Mouse (Mus musculus): ENCODE measurements around the gene Coq6. TPM values are rescaled to one million over a fixed set of nuclear protein-coding genes. Genes with fewer than 3 reads are reported as not detected.

The Coq6 gene
- polyA plus RNA-seq, 1 experiment = 21.9 TPM

- no peak for TF ChIP-seq CTCF (IDR thresholded peaks at IDR 0.05; ENCODE audit: borderline replicate concordance, insufficient read depth, low read length)
- TF ChIP-seq POLR2A (IDR thresholded peaks at IDR 0.05; ENCODE audit: low read depth, low read length) = no peak
- peaks cover 4% of the 10 kb centered on the region for H3K4me1 ChIP-seq (ENCODE audit: control insufficient read depth, insufficient read depth, low read length)
- H3K27ac ChIP-seq (ENCODE audit: insufficient read depth, low read length) = no peak overlapping the region
- no peak overlapping the region for H3K4me3 ChIP-seq (ENCODE audit: insufficient read depth, low read length)
Measured at GRCm38 (mm10) chr12:84404541-84404940, 43.1 kb downstream of the Coq6 start.

- TF ChIP-seq POLR2A (IDR thresholded peaks at IDR 0.05; ENCODE audit: low read depth, low read length) (no peak), CTCF (IDR thresholded peaks at IDR 0.05; ENCODE audit: borderline replicate concordance, insufficient read depth, low read length) (no peak)
- H3K4me1 ChIP-seq (ENCODE audit: control insufficient read depth, insufficient read depth, low read length) = no peaks in the 10 kb centered on the region; the same call in 1 of the 2 replicates
- no peak overlapping the region for H3K4me3 ChIP-seq (ENCODE audit: insufficient read depth, low read length)
- no peak overlapping the region for H3K27ac ChIP-seq (ENCODE audit: insufficient read depth, low read length)
Measured at GRCm38 (mm10) chr12:84407259-84407658, 45.8 kb downstream of the Coq6 start.

- no peak for TF ChIP-seq CTCF (IDR thresholded peaks at IDR 0.05; ENCODE audit: borderline replicate concordance, insufficient read depth, low read length)
- no peak for TF ChIP-seq POLR2A (IDR thresholded peaks at IDR 0.05; ENCODE audit: low read depth, low read length)
- H3K27ac ChIP-seq (ENCODE audit: insufficient read depth, low read length) = no peak overlapping the region
- no peaks in the 10 kb centered on the region; the same call in 1 of the 2 replicates for H3K4me1 ChIP-seq (ENCODE audit: control insufficient read depth, insufficient read depth, low read length)
- peak overlapping the region; percentile 70 for H3K4me3 ChIP-seq (ENCODE audit: insufficient read depth, low read length)
Measured at GRCm38 (mm10) chr12:84407874-84408818, 46.7 kb downstream of the Coq6 start.

- no peaks in the 10 kb centered on the region; the same call in 1 of the 2 replicates for H3K4me1 ChIP-seq (ENCODE audit: control insufficient read depth, insufficient read depth, low read length)
- peak within 1 kb of the TSS; percentile 70 for H3K4me3 ChIP-seq (ENCODE audit: insufficient read depth, low read length)
- no peak for TF ChIP-seq CTCF (IDR thresholded peaks at IDR 0.05; ENCODE audit: borderline replicate concordance, insufficient read depth, low read length)
- peak; percentile 67 for TF ChIP-seq POLR2A (IDR thresholded peaks at IDR 0.05; ENCODE audit: low read depth, low read length)
- no peak within 1 kb of the TSS for H3K27ac ChIP-seq (ENCODE audit: insufficient read depth, low read length)
Measured at GRCm38 (mm10) chr12:84408819-84409507, 47.5 kb downstream of the Coq6 start, which contains the start of the genes Entpd5 and Bbof1. TSS of gene Entpd5 (minus strand) at chr12:84409029. TSS of gene Bbof1 (plus strand) at chr12:84409071.

GRCm38 (mm10) chr12:84416834-84417604 is 55.6 kb downstream of the Coq6 start, which contains the start of gene Rnf113a2:
TSS of gene Rnf113a2 (plus strand) at chr12:84417196.
- Histone ChIP-seq H3K4me3 (ENCODE audit: insufficient read depth, low read length) (peak within 1 kb of the TSS; percentile 51), H3K27ac (ENCODE audit: insufficient read depth, low read length) (no peak within 1 kb of the TSS), H3K4me1 (ENCODE audit: control insufficient read depth, insufficient read depth, low read length) (no peaks in the 10 kb centered on the region)
- TF ChIP-seq POLR2A (IDR thresholded peaks at IDR 0.05; ENCODE audit: low read depth, low read length) (peak; percentile 83), CTCF (IDR thresholded peaks at IDR 0.05; ENCODE audit: borderline replicate concordance, insufficient read depth, low read length) (no peak)

GRCm38 (mm10) chr12:84417605-84417922 is 56.1 kb downstream of the Coq6 start:
- no peak overlapping the region for H3K27ac ChIP-seq (ENCODE audit: insufficient read depth, low read length)
- TF ChIP-seq POLR2A (IDR thresholded peaks at IDR 0.05; ENCODE audit: low read depth, low read length) (no peak), CTCF (IDR thresholded peaks at IDR 0.05; ENCODE audit: borderline replicate concordance, insufficient read depth, low read length) (no peak)
- H3K4me1 ChIP-seq (ENCODE audit: control insufficient read depth, insufficient read depth, low read length) = no peaks in the 10 kb centered on the region
- peak overlapping the region; percentile 51 for H3K4me3 ChIP-seq (ENCODE audit: insufficient read depth, low read length)

Other genes with a start within 250 kb of the Coq6 start
- 14.4 and 21.6 TPM in 2 replicates for gene Dnal1, start 247.3 kb upstream of the Coq6 start, polyA plus RNA-seq (2011; ENCODE audit: insufficient read length, low read depth, missing spikeins)
- 0.30 and 0.35 TPM in 2 replicates for gene Pnma1, start 213.2 kb upstream of the Coq6 start, polyA plus RNA-seq (2011; ENCODE audit: insufficient read length, low read depth, missing spikeins)
- gene Elmsan1, start 142.8 kb upstream of the Coq6 start, polyA plus RNA-seq (2011; ENCODE audit: insufficient read length, low read depth, missing spikeins) = 20.6 and 21.3 TPM in 2 replicates
- gene Ptgr2, start 76.4 kb upstream of the Coq6 start, polyA plus RNA-seq (2011; ENCODE audit: insufficient read length, low read depth, missing spikeins) = 41.6 and 43.7 TPM in 2 replicates
- gene Zfp410, start 44.8 kb upstream of the Coq6 start, polyA plus RNA-seq (2011; ENCODE audit: insufficient read length, low read depth, missing spikeins) = 39.1 and 46.0 TPM in 2 replicates
- 0.61 and 0.94 TPM in 2 replicates for gene Fam161b, start 176 bp downstream of the Coq6 start, polyA plus RNA-seq (2011; ENCODE audit: insufficient read length, low read depth, missing spikeins)
- gene Entpd5, start 47.4 kb downstream of the Coq6 start, polyA plus RNA-seq (2011; ENCODE audit: insufficient read length, low read depth, missing spikeins) = 13.7 and 14.6 TPM in 2 replicates
- gene Bbof1, start 47.4 kb downstream of the Coq6 start, polyA plus RNA-seq (2011; ENCODE audit: insufficient read length, low read depth, missing spikeins) = 0.22 and 0.95 TPM in 2 replicates
- 14.8 and 15.8 TPM in 2 replicates for gene Rnf113a2, start 55.5 kb downstream of the Coq6 start, polyA plus RNA-seq (2011; ENCODE audit: insufficient read length, low read depth, missing spikeins)
- 14.2 and 19.1 TPM in 2 replicates for gene Aldh6a1, start 89.3 kb downstream of the Coq6 start, polyA plus RNA-seq (2011; ENCODE audit: insufficient read length, low read depth, missing spikeins)
- gene Lin52, start 89.8 kb downstream of the Coq6 start, polyA plus RNA-seq (2011; ENCODE audit: insufficient read length, low read depth, missing spikeins) = 10.3 and 14.5 TPM in 2 replicates
- not detected in 2 replicates for gene Vsx2, start 208.1 kb downstream of the Coq6 start, polyA plus RNA-seq (2011; ENCODE audit: insufficient read length, low read depth, missing spikeins)

All from embryonic fibroblast, embryonic 13.5 days (primary cell).